Mouse (Mus musculus): Measurements from ENCODE around the gene Emilin1.

DNA sequence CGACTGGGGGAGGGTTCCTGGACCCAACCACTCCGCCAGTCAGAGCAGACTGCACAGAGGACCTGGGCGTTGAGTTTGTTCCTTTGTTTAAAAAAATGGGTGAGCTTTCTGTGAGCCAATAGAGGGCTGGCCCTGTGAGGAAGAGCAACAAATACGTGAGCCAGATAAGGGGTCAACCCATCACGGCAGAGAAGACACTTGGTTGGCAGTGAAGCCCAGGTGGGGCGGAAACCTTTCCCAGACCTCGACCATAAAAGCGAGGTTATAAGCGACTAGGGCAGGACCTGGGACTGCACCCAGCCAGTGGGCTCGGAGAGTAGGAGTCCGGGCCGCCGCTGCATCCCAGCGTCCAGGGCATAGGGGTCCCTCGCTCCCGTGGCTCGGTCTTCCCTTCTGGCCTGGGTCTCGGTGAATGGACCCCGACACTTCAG lies 25.9 kb upstream of the Emilin1 start:
- TF ChIP-seq POLR2A (IDR thresholded peaks at IDR 0.05; ENCODE audit: insufficient read depth, low read depth, low read length) (0 out of 2 replicates have a peak, but pooled peaks have one; percentile 2), CTCF (IDR thresholded peaks at IDR 0.05; ENCODE audit: insufficient read depth, low read depth, low read length) (no peak)
